In genomic region chr17:27125185-27125584, GRCm38 (mm10) we compare ENCODE assay signal across 8 mouse cellular contexts. TPM values are rescaled to one million over a fixed set of nuclear protein-coding genes. Genes with fewer than 3 reads are reported as not detected.
DNase-seq lines count a peak whose midpoint lies in the region; TF ChIP-seq lines count a peak whose summit lies in the region.

No protein-coding gene starts in this region.

- no peak overlapping the region for H3K4me3 ChIP-seq in C2C12 (ENCODE audit: insufficient read depth, poor library complexity, severe bottlenecking)
- no peak overlapping the region for H3K4me3 ChIP-seq in layer of hippocampus, adult 2 months

- TF ChIP-seq CTCF in C2C12 (IDR thresholded peaks at IDR 0.05; ENCODE audit: control insufficient read depth, insufficient read depth, insufficient read length): peak; percentile 94
- peak; percentile 93 for TF ChIP-seq CTCF in layer of hippocampus, adult 2 months (conservative IDR thresholded peaks at IDR 0.05)

- peaks cover 53% of the 10 kb centered on the region for H3K36me3 ChIP-seq in C2C12 (ENCODE audit: control insufficient read depth, insufficient read depth)

- H3K79me2 ChIP-seq in C2C12 (ENCODE audit: control insufficient read depth, insufficient read depth): peaks cover 51% of the 10 kb centered on the region

- no peaks in the 10 kb centered on the region for H3K27me3 ChIP-seq in C2C12 (ENCODE audit: control insufficient read depth, insufficient read depth, insufficient read length)

- H3K27ac ChIP-seq in layer of hippocampus, adult 2 months: peak overlapping the region; percentile 76

- no peak overlapping the region for H3ac ChIP-seq in C2C12 (ENCODE audit: control insufficient read depth, insufficient read length, low read depth)

- H3K79me3 ChIP-seq in C2C12 (ENCODE audit: low read depth): peaks cover 23% of the 10 kb centered on the region

- DNase-seq in MN1 (ENCODE audit: low spot score): peak; percentile 82
- peak; percentile 82 for DNase-seq in cerebellum, adult 9-11 months
- peak; percentile 80 for DNase-seq in gastrocnemius, postnatal 14 days
- DNase-seq in layer of hippocampus, adult 2 months (ENCODE audit: low spot score in 2 of 2): peak; percentile 70 to 79
- DNase-seq in lung, postnatal 14 days: peak; percentile 80
- peak; percentile 62 to 79 for DNase-seq in right cerebral cortex, postnatal 36 days (ENCODE audit: low spot score in 2 of 2)
- peak; percentile 74 for DNase-seq in urinary bladder, postnatal 25 days (ENCODE audit: low spot score)

- intact Hi-C loops in gastrocnemius, postnatal 14 days (cut with DNase I; ENCODE audit: low total_unique reads): no loop called here

TF ChIP-seq in C2C12, 6 proteins besides CTCF, POLR2A, EP300 and RAD21:
- TF ChIP-seq MAX (IDR thresholded peaks at IDR 0.05) (no peak), FOSL1 (IDR thresholded peaks at IDR 0.05; ENCODE audit: insufficient read depth, low read length, poor library complexity, severe bottlenecking) (no peak), CEBPB (IDR thresholded peaks at IDR 0.05; ENCODE audit: low read depth) (no peak), MYOD1 (IDR thresholded peaks at IDR 0.05; ENCODE audit: control insufficient read depth, insufficient read length, low read depth) (no peak), MYOG (IDR thresholded peaks at IDR 0.05; ENCODE audit: control insufficient read depth, extremely low read depth, insufficient read length) (no peak), USF1 (IDR thresholded peaks at IDR 0.05; ENCODE audit: low read depth) (no peak)

RNA-seq across cellular contexts. Expression of gene Uqcc2, which starts 8.5 kb away (rescaled TPM):
- 630 TPM for polyA plus RNA-seq in C2C12 (2012; fragmentation: generic; extraction: Trizol)
- 100 to 1,000 TPM; 342 TPM for total RNA-seq in gastrocnemius, postnatal 14 days (2021)
- 100 to 1,000 TPM; 182 to 220 TPM for total RNA-seq in layer of hippocampus, adult 2 months (2021)

RNA-seq across cellular contexts. Expression of gene Ip6k3, which starts 42.4 kb away (rescaled TPM):
- 0.08 TPM for polyA plus RNA-seq in C2C12 (2012; fragmentation: generic; extraction: Trizol)
- total RNA-seq in gastrocnemius, postnatal 14 days (2021): 100 to 1,000 TPM in 1 of 2 experiments, 10 to 100 TPM in 1; 91.4 to 128 TPM
- total RNA-seq in layer of hippocampus, adult 2 months (2021): under 1 TPM; 0.15 to 0.20 TPM

Comparison
In these comparisons a context has a peak if more than half of its experiments do, and no peak if none do; other contexts are left out.
1. RNA of gene Ip6k3, which starts 42.4 kb away (total RNA-seq): 91.4 to 128 TPM in gastrocnemius, postnatal 14 days; 0.15 to 0.20 TPM in layer of hippocampus, adult 2 months; every median in the first group is over 10 times any median in the second.
2. Peak in every context shown above with its lines, with median percentiles within 50 percentile points of each other: DNase-seq.